Mouse (Mus musculus) layer of hippocampus, postnatal 14 days (tissue): ENCODE measurements around the gene Ppox. TPM values are rescaled to one million over a fixed set of nuclear protein-coding genes. Genes with fewer than 3 reads are reported as not detected.
A peak's percentile ranks its signal among the peaks of the same experiment; 100 is the strongest.

Experiments
- DNase-seq, 2 experiments: peaks; one replicate each; pipeline ENCODE4 v3.0.0; 2021 to 2022; ENCODE audit warnings: low spot score in 2 of 2, mixed read lengths in 1 of 2
- total RNA-seq, 2 experiments: library from RNA; stranded (reverse); gene quantifications; 2 replicates each; pipeline ENCODE4 v1.2.3; 2021

The Ppox gene
- total RNA-seq, 2 experiments from 2014 or later = 24.2 to 25.2 TPM

GRCm38 (mm10) chr1:171268341-171268740 is 12.6 kb downstream of the Ppox start:
- DNase-seq = no peak

- DNase-seq = no peak
These were observed 14.8 kb downstream of the Ppox start for GRCm38 (mm10) chr1:171265971-171266744.

- no peak for DNase-seq
These were observed 17.1 kb downstream of the Ppox start for GRCm38 (mm10) chr1:171263666-171264461.

GRCm38 (mm10) chr1:171263185-171263611 is 17.8 kb downstream of the Ppox start:
- peak in 1 of 2 experiments; percentile 87 for DNase-seq

GRCm38 (mm10) chr1:171262594-171263130 is 18.3 kb downstream of the Ppox start:
- peak; percentile 83 to 95 for DNase-seq

GRCm38 (mm10) chr1:171260316-171260715 is 20.7 kb downstream of the Ppox start:
- DNase-seq = no peak

- DNase-seq = no peak
These were observed 22.1 kb downstream of the Ppox start for GRCm38 (mm10) chr1:171258921-171259320.

GRCm38 (mm10) chr1:171257781-171258180 is 23.2 kb downstream of the Ppox start:
- no peak for DNase-seq

GRCm38 (mm10) chr1:171256937-171257548 is 23.9 kb downstream of the Ppox start:
- DNase-seq = peak; percentile 50 to 64

- DNase-seq = no peak
These were observed 24.7 kb downstream of the Ppox start for GRCm38 (mm10) chr1:171256095-171256818.

- DNase-seq = no peak
These were observed 28.6 kb downstream of the Ppox start for GRCm38 (mm10) chr1:171252415-171252814.

GRCm38 (mm10) chr1:171251594-171252324 is 29.2 kb downstream of the Ppox start:
- no peak for DNase-seq

GRCm38 (mm10) chr1:171250680-171251593 is 30.0 kb downstream of the Ppox start, which contains the start of gene Ndufs2:
Gene Ndufs2 (minus strand): TSS chr1:171251388.
- peak in 1 of 2 experiments; percentile 40 for DNase-seq

GRCm38 (mm10) chr1:171249913-171250600 is 30.9 kb downstream of the Ppox start, which contains the start of gene Adamts4:
Gene Adamts4 (plus strand): TSS chr1:171250421.
- DNase-seq = peak; percentile 60 to 64

- DNase-seq = no peak
These were observed 32.4 kb downstream of the Ppox start for GRCm38 (mm10) chr1:171248386-171249226.

GRCm38 (mm10) chr1:171247916-171248315 is 33.1 kb downstream of the Ppox start:
- DNase-seq = no peak

GRCm38 (mm10) chr1:171247453-171247841 is 33.5 kb downstream of the Ppox start:
- DNase-seq = no peak
